Mouse (Mus musculus) layer of hippocampus, adult 9-11 months (tissue): Measurements from ENCODE around the gene Cs.
A peak's percentile ranks its signal among the peaks of the same experiment; 100 is the strongest.

Experiments used
- DNase-seq: peaks from one replicate; pipeline ENCODE4 v3.0.0; 2022

Gene Cs

GRCm38 (mm10) chr10:128335582-128335981, 2.0 kb upstream of the Cs start:
- DNase-seq = no peak

- DNase-seq = no peak
Observed at GRCm38 (mm10) chr10:128336195-128336594, 1.3 kb upstream of the Cs start.

- DNase-seq = no peak
Observed at GRCm38 (mm10) chr10:128336597-128336996, 937 bp upstream of the Cs start.

GRCm38 (mm10) chr10:128338415-128338814, 881 bp downstream of the Cs start:
- DNase-seq = no peak

- DNase-seq = no peak
Observed at GRCm38 (mm10) chr10:128338948-128339347, 1.4 kb downstream of the Cs start.

- DNase-seq = no peak
Observed at GRCm38 (mm10) chr10:128340257-128340656, 2.7 kb downstream of the Cs start.

- no peak for DNase-seq
Observed at GRCm38 (mm10) chr10:128343436-128343835, 5.9 kb downstream of the Cs start.

GRCm38 (mm10) chr10:128344568-128345275, 7.2 kb downstream of the Cs start:
- DNase-seq = peak; percentile 81

GRCm38 (mm10) chr10:128347541-128347940, 10.0 kb downstream of the Cs start:
- DNase-seq = no peak

GRCm38 (mm10) chr10:128358796-128359195, 21.3 kb downstream of the Cs start:
- DNase-seq = no peak

GRCm38 (mm10) chr10:128359226-128359625, 21.7 kb downstream of the Cs start:
- DNase-seq = no peak

GRCm38 (mm10) chr10:128361836-128362235, 24.3 kb downstream of the Cs start:
- DNase-seq = no peak

GRCm38 (mm10) chr10:128362568-128362967, 25.0 kb downstream of the Cs start:
- no peak for DNase-seq

GRCm38 (mm10) chr10:128367899-128368401, 30.4 kb downstream of the Cs start:
- no peak for DNase-seq

GRCm38 (mm10) chr10:128368402-128369217, 31.1 kb downstream of the Cs start, which contains the start of gene Coq10a:
Gene Coq10a, minus strand, starts transcription at chr10:128368997.
- peak; percentile 96 for DNase-seq

- no peak for DNase-seq
Observed at GRCm38 (mm10) chr10:128369218-128369543, 31.6 kb downstream of the Cs start.

- DNase-seq = no peak
Observed at GRCm38 (mm10) chr10:128369599-128369998, 32.1 kb downstream of the Cs start.

- no peak for DNase-seq
Observed at GRCm38 (mm10) chr10:128370021-128370420, 32.5 kb downstream of the Cs start.

GRCm38 (mm10) chr10:128370601-128371000, 33.1 kb downstream of the Cs start:
- DNase-seq = no peak

GRCm38 (mm10) chr10:128372142-128372541, 34.6 kb downstream of the Cs start:
- no peak for DNase-seq

- DNase-seq = no peak
Observed at GRCm38 (mm10) chr10:128372989-128373748, 35.6 kb downstream of the Cs start.

- DNase-seq = no peak
Observed at GRCm38 (mm10) chr10:128374393-128374792, 36.9 kb downstream of the Cs start.

- DNase-seq = no peak
Observed at GRCm38 (mm10) chr10:128376099-128376454, 38.5 kb downstream of the Cs start.
